Mouse (Mus musculus): Measurements from ENCODE around the gene Galntl6.

GRCm38 (mm10) chr8:57918720-57919640 lies 993.5 kb downstream of the Galntl6 start:
- TF ChIP-seq CTCF (IDR thresholded peaks at IDR 0.05; ENCODE audit: extremely low read depth, insufficient read depth, insufficient read length, insufficient replicate concordance) (no peak), POLR2A (IDR thresholded peaks at IDR 0.05; ENCODE audit: low read depth, low read length) (no peak)
